Mouse (Mus musculus): ENCODE data around the gene Ruvbl1.

The Ruvbl1 gene

GRCm38 (mm10) chr6:88465181-88465920 is at the start of gene Ruvbl1:
TSS of gene Ruvbl1 (plus strand) at chr6:88465409.
- DNase-seq (ENCODE audit: low read depth in 2 of 2, low spot score in 2 of 2) = peak; percentile 90

GRCm38 (mm10) chr6:88416130-88416758 is 49.0 kb upstream of the Ruvbl1 start:
- no peak for DNase-seq (ENCODE audit: low read depth in 2 of 2, low spot score in 2 of 2)

- no peak for DNase-seq (ENCODE audit: low read depth in 2 of 2, low spot score in 2 of 2)
These were observed 34.0 kb upstream of the Ruvbl1 start for GRCm38 (mm10) chr6:88431202-88431601.

GRCm38 (mm10) chr6:88435609-88436008 is 29.6 kb upstream of the Ruvbl1 start:
- no peak for DNase-seq (ENCODE audit: low read depth in 2 of 2, low spot score in 2 of 2)

GRCm38 (mm10) chr6:88439056-88439455 is 26.2 kb upstream of the Ruvbl1 start:
- no peak for DNase-seq (ENCODE audit: low read depth in 2 of 2, low spot score in 2 of 2)

GRCm38 (mm10) chr6:88442551-88442950 is 22.7 kb upstream of the Ruvbl1 start:
- no peak for DNase-seq (ENCODE audit: low read depth in 2 of 2, low spot score in 2 of 2)

GRCm38 (mm10) chr6:88443446-88443845 is 21.8 kb upstream of the Ruvbl1 start:
- no peak for DNase-seq (ENCODE audit: low read depth in 2 of 2, low spot score in 2 of 2)

GRCm38 (mm10) chr6:88444076-88444750 is 21.0 kb upstream of the Ruvbl1 start:
- no peak for DNase-seq (ENCODE audit: low read depth in 2 of 2, low spot score in 2 of 2)

GRCm38 (mm10) chr6:88445661-88446060 is 19.5 kb upstream of the Ruvbl1 start:
- DNase-seq (ENCODE audit: low read depth in 2 of 2, low spot score in 2 of 2) = no peak

GRCm38 (mm10) chr6:88446063-88447002 is 18.9 kb upstream of the Ruvbl1 start, which contains the start of gene Eefsec:
TSS of gene Eefsec (minus strand) at chr6:88446539.
- peak; percentile 72 to 78 for DNase-seq (ENCODE audit: low read depth in 2 of 2, low spot score in 2 of 2)

GRCm38 (mm10) chr6:88447454-88447853 is 17.8 kb upstream of the Ruvbl1 start:
- DNase-seq (ENCODE audit: low read depth in 2 of 2, low spot score in 2 of 2) = no peak

- DNase-seq (ENCODE audit: low read depth in 2 of 2, low spot score in 2 of 2) = no peak
These were observed 10.7 kb upstream of the Ruvbl1 start for GRCm38 (mm10) chr6:88454545-88454944.

GRCm38 (mm10) chr6:88469878-88470277 is 4.7 kb downstream of the Ruvbl1 start:
- no peak for DNase-seq (ENCODE audit: low read depth in 2 of 2, low spot score in 2 of 2)

GRCm38 (mm10) chr6:88480421-88480820 is 15.2 kb downstream of the Ruvbl1 start:
- no peak for DNase-seq (ENCODE audit: low read depth in 2 of 2, low spot score in 2 of 2)

GRCm38 (mm10) chr6:88483111-88483510 is 17.9 kb downstream of the Ruvbl1 start:
- no peak for DNase-seq (ENCODE audit: low read depth in 2 of 2, low spot score in 2 of 2)

- no peak for DNase-seq (ENCODE audit: low read depth in 2 of 2, low spot score in 2 of 2)
These were observed 18.7 kb downstream of the Ruvbl1 start for GRCm38 (mm10) chr6:88483913-88484312.

- DNase-seq (ENCODE audit: low read depth in 2 of 2, low spot score in 2 of 2) = no peak
These were observed 20.2 kb downstream of the Ruvbl1 start for GRCm38 (mm10) chr6:88485378-88485777.

GRCm38 (mm10) chr6:88486893-88487292 is 21.7 kb downstream of the Ruvbl1 start:
- peak in 1 of 2 experiments; percentile 26 for DNase-seq (ENCODE audit: low read depth in 2 of 2, low spot score in 2 of 2)

- no peak for DNase-seq (ENCODE audit: low read depth in 2 of 2, low spot score in 2 of 2)
These were observed 23.8 kb downstream of the Ruvbl1 start for GRCm38 (mm10) chr6:88489026-88489425.

GRCm38 (mm10) chr6:88489834-88490233 is 24.6 kb downstream of the Ruvbl1 start:
- DNase-seq (ENCODE audit: low read depth in 2 of 2, low spot score in 2 of 2) = no peak

Data from CD8-positive naive resting alpha-beta T cell, adult 2 months (primary cell).